Mouse (Mus musculus): ENCODE data around the gene Slc22a20. TPM values are rescaled to one million over a fixed set of nuclear protein-coding genes. Genes with fewer than 3 reads are reported as not detected.

The Slc22a20 gene
- polyA plus RNA-seq, 1 experiment from 2014 or later: not detected

DNA sequence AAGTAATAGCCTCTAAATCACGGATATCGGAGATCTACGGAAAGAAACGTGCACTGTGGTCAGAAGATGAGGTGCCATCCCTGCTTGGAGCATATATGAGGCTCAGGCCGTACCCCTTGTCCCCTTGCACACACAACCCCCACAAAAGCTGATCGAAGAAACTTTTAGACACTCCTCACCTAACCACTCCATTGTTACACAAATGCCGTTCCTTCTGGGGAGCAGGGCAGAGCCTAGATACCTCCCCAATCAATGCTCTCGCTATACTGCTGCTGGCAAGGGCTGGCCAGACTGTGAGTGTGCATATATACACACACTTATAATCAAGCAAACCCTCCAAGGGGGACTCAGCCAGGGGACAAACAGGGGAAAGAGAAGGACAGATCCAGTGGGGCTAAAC, 23.2 kb upstream of the Slc22a20 start:
- ATAC-seq (replicated peaks; ENCODE audit: low FRiP score, low read depth): no peak
- H3K9ac ChIP-seq (ENCODE audit: low read depth, low read length): no peak overlapping the region
- 79% methylated on average over 8 of the region's 8 CpGs for WGBS

DNA sequence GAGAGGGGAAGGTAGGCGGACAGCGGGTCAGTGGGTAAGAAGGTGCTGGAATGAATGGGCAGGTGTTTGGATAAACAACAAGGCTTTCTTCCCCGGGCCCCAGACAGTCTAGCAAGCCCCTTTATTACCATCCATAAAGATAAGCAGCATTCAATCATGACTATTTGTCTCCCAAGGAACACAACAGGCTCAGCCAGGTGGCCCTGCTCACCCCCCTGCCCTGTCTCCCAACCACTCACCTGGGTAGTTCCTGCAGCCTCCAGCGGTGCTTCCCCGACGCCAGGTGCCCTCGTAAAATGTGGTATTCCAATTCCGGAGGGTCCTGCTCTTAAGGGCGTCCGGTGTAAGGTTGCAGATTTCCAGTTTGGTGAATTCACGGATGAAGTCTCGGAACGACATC, 21.1 kb upstream of the Slc22a20 start:
- H3K4me1 ChIP-seq (replicated peaks; ENCODE audit: insufficient read depth, low read length): no peaks in the 10 kb centered on the region
- H3K9me3 ChIP-seq (replicated peaks; ENCODE audit: low read length): no peaks in the 10 kb centered on the region
- ATAC-seq (replicated peaks; ENCODE audit: low FRiP score, low read depth) (no peak; the same call in 1 of the 2 replicates), DNase-seq (ENCODE audit: low spot score) (no peak)
- 0 out of 2 replicates have a peak, but pooled peaks cover 6% of the 10 kb centered on the region for H3K36me3 ChIP-seq (ENCODE audit: insufficient read depth, low read length)
- no peak overlapping the region for H3K27ac ChIP-seq
- no peak overlapping the region for H3K9ac ChIP-seq (ENCODE audit: low read depth, low read length)
- H3K27me3 ChIP-seq (ENCODE audit: insufficient read depth, low read length): no peaks in the 10 kb centered on the region
- no peak overlapping the region for H3K4me3 ChIP-seq (replicated peaks; ENCODE audit: low read depth, low read length)
- TF ChIP-seq CTCF (IDR thresholded peaks at IDR 0.05; ENCODE audit: low read depth): no peak
- H3K4me2 ChIP-seq (ENCODE audit: low read length): no peak overlapping the region
- WGBS: 36% methylated on average over 13 of the region's 13 CpGs

More for the DNA sequence above, 23.2 kb upstream of the Slc22a20 start:
- Histone ChIP-seq H3K9me3 (replicated peaks; ENCODE audit: low read length) (no peaks in the 10 kb centered on the region), H3K27ac (no peak overlapping the region), H3K4me3 (replicated peaks; ENCODE audit: low read depth, low read length) (no peak overlapping the region), H3K27me3 (ENCODE audit: insufficient read depth, low read length) (no peaks in the 10 kb centered on the region), H3K4me1 (replicated peaks; ENCODE audit: insufficient read depth, low read length) (peaks cover 7% of the 10 kb centered on the region; the same call in 1 of the 2 replicates), H3K36me3 (ENCODE audit: insufficient read depth, low read length) (0 out of 2 replicates have a peak, but pooled peaks cover 6% of the 10 kb centered on the region), H3K4me2 (ENCODE audit: low read length) (no peak overlapping the region)
- DNase-seq (ENCODE audit: low spot score): no peak
- no peak for TF ChIP-seq CTCF (IDR thresholded peaks at IDR 0.05; ENCODE audit: low read depth)

DNA sequence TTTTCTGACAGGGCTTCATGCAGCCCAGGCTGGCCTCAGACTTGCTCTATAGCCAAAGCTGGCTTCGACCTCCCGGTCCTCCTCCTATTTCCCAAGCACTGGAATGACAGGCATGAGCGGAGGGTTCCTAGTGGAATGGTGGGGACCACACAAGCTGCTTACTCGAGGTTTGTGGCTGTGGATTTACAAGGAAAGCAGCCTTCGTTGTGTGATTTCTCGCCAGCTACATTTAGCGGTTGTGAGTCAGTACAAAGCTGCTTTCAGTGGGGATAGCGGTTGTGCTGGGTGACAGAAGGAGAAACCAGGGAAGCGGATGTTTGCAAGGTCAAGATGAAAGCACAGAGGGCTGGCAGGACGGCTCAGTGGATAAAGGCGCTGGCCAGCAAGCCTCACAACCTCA, 19.6 kb upstream of the Slc22a20 start:
- TF ChIP-seq CTCF (IDR thresholded peaks at IDR 0.05; ENCODE audit: low read depth): no peak
- Histone ChIP-seq H3K9me3 (replicated peaks; ENCODE audit: low read length) (no peaks in the 10 kb centered on the region), H3K27ac (no peak overlapping the region), H3K36me3 (ENCODE audit: insufficient read depth, low read length) (0 out of 2 replicates have a peak, but pooled peaks cover 6% of the 10 kb centered on the region), H3K4me1 (replicated peaks; ENCODE audit: insufficient read depth, low read length) (no peaks in the 10 kb centered on the region), H3K4me2 (ENCODE audit: low read length) (no peak overlapping the region), H3K9ac (ENCODE audit: low read depth, low read length) (no peak overlapping the region), H3K4me3 (replicated peaks; ENCODE audit: low read depth, low read length) (no peak overlapping the region), H3K27me3 (ENCODE audit: insufficient read depth, low read length) (no peaks in the 10 kb centered on the region)
- 58% methylated on average over 11 of the region's 11 CpGs for WGBS
- DNase-seq (ENCODE audit: low spot score): no peak
- no peak for ATAC-seq (replicated peaks; ENCODE audit: low FRiP score, low read depth)

DNA sequence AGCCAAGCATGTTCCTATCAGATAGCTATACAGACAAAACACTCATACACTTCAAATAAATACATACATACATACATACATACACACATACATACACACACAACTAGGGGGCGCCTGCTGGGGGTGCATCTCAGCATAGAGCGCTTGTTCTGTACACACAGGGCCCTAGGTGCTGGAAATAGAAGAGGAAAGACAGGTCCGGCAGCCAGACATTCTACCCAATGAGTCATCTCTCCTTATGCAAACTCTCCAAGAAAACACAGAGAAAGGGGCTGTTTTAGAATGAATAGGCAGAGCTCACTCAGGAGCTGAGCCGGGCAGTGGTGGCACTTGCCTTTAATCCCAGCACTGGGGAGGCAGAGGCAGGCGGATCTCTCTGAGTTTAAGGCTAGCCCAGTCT, 14.0 kb upstream of the Slc22a20 start:
- Histone ChIP-seq H3K27ac (no peak overlapping the region), H3K27me3 (ENCODE audit: insufficient read depth, low read length) (no peaks in the 10 kb centered on the region), H3K4me2 (ENCODE audit: low read length) (no peak overlapping the region), H3K4me1 (replicated peaks; ENCODE audit: insufficient read depth, low read length) (no peaks in the 10 kb centered on the region), H3K9me3 (replicated peaks; ENCODE audit: low read length) (no peaks in the 10 kb centered on the region), H3K4me3 (replicated peaks; ENCODE audit: low read depth, low read length) (no peak overlapping the region), H3K9ac (ENCODE audit: low read depth, low read length) (no peak overlapping the region), H3K36me3 (ENCODE audit: insufficient read depth, low read length) (0 out of 2 replicates have a peak, but pooled peaks cover 2% of the 10 kb centered on the region)
- no peak for TF ChIP-seq CTCF (IDR thresholded peaks at IDR 0.05; ENCODE audit: low read depth)
- 83% methylated on average over 5 of the region's 5 CpGs for WGBS
- ATAC-seq (replicated peaks; ENCODE audit: low FRiP score, low read depth) (no peak), DNase-seq (ENCODE audit: low spot score) (no peak)

DNA sequence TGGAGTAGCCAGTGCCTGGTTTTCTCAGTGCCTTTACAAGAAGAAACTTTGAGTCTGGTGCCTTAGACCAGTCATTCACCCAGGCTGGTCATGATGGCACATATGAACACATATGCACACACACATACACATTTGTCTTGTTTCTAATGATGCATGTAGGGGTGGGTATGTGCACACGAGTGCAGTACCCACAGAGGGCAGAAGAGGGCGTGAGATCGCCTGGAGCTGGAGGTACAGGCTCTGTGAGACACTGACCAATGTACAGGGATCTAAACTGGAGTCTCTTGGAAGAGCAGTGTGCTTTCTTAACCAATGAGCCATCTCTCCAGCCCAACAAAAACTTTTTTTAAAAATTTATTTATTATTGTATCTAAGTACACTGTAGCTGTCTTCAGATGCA, 12.2 kb upstream of the Slc22a20 start:
- 0 out of 2 replicates have a peak, but pooled peaks have one; percentile 7 for TF ChIP-seq CTCF (IDR thresholded peaks at IDR 0.05; ENCODE audit: low read depth)
- Histone ChIP-seq H3K27me3 (ENCODE audit: insufficient read depth, low read length) (no peaks in the 10 kb centered on the region), H3K36me3 (ENCODE audit: insufficient read depth, low read length) (0 out of 2 replicates have a peak, but pooled peaks cover 2% of the 10 kb centered on the region), H3K27ac (no peak overlapping the region), H3K4me2 (ENCODE audit: low read length) (no peak overlapping the region), H3K9ac (ENCODE audit: low read depth, low read length) (no peak overlapping the region), H3K9me3 (replicated peaks; ENCODE audit: low read length) (no peaks in the 10 kb centered on the region), H3K4me3 (replicated peaks; ENCODE audit: low read depth, low read length) (no peak overlapping the region), H3K4me1 (replicated peaks; ENCODE audit: insufficient read depth, low read length) (no peaks in the 10 kb centered on the region)
- DNase-seq (ENCODE audit: low spot score) (no peak), ATAC-seq (replicated peaks; ENCODE audit: low FRiP score, low read depth) (no peak)
- WGBS: 90% methylated on average over 3 of the region's 3 CpGs

DNA sequence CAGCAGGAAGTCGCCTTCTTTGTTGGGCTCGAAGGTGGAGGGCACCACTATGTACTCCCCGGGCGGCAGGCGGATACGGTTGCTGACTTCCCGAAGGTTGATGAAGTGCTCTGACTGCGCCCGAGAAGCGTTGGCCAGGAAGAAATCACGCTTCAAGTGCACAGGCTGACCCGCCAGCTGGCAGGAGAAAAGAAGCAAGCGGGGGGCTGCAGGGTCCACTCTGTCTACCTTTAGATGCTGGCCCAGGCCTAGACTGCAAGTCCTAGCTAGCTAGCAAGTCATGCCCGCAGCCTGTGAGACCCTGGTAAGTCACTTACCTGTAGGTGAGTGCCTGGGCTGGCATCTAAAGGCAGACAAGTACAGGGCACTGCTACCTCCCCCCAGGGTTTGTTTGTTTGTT, 8.8 kb upstream of the Slc22a20 start:
- Histone ChIP-seq H3K9me3 (replicated peaks; ENCODE audit: low read length) (no peaks in the 10 kb centered on the region), H3K4me2 (ENCODE audit: low read length) (no peak overlapping the region), H3K27ac (no peak overlapping the region), H3K27me3 (ENCODE audit: insufficient read depth, low read length) (no peaks in the 10 kb centered on the region), H3K4me3 (replicated peaks; ENCODE audit: low read depth, low read length) (no peak overlapping the region), H3K36me3 (ENCODE audit: insufficient read depth, low read length) (0 out of 2 replicates have a peak, but pooled peaks cover 2% of the 10 kb centered on the region), H3K4me1 (replicated peaks; ENCODE audit: insufficient read depth, low read length) (no peaks in the 10 kb centered on the region), H3K9ac (ENCODE audit: low read depth, low read length) (no peak overlapping the region)
- 53% methylated on average over 14 of the region's 14 CpGs for WGBS
- no peak for TF ChIP-seq CTCF (IDR thresholded peaks at IDR 0.05; ENCODE audit: low read depth)
- no peak for DNase-seq (ENCODE audit: low spot score)
- ATAC-seq (replicated peaks; ENCODE audit: low FRiP score, low read depth): no peak

DNA sequence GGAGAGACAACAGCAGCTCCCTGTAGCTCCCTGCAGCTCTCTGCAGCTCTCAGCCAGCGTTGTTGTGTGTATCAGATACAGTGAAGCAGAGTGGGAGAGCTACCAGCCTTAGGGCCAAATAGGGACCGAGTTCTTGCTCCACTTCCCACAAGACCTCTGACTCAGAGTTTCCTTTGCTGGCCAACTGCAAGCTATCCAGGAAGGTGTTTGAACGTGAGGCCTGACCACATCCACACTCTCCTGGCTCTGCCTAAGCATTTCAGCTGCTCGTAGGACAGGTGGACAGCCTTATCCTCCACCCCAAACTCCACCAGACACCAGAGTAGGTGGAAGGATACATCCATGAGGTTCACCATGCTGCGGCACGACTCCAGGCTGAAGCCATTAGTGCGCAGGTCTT, 6.1 kb upstream of the Slc22a20 start:
- Histone ChIP-seq H3K4me1 (replicated peaks; ENCODE audit: insufficient read depth, low read length) (peaks cover 12% of the 10 kb centered on the region; the same call in 1 of the 2 replicates), H3K36me3 (ENCODE audit: insufficient read depth, low read length) (0 out of 2 replicates have a peak, but pooled peaks cover 2% of the 10 kb centered on the region), H3K9ac (ENCODE audit: low read depth, low read length) (no peak overlapping the region), H3K27ac (no peak overlapping the region), H3K4me3 (replicated peaks; ENCODE audit: low read depth, low read length) (no peak overlapping the region), H3K27me3 (ENCODE audit: insufficient read depth, low read length) (no peaks in the 10 kb centered on the region), H3K9me3 (replicated peaks; ENCODE audit: low read length) (no peaks in the 10 kb centered on the region), H3K4me2 (ENCODE audit: low read length) (no peak overlapping the region)
- DNase-seq (ENCODE audit: low spot score): no peak
- WGBS: 81% methylated on average over 7 of the region's 7 CpGs
- no peak for TF ChIP-seq CTCF (IDR thresholded peaks at IDR 0.05; ENCODE audit: low read depth)
- ATAC-seq (replicated peaks; ENCODE audit: low FRiP score, low read depth): no peak
